Mouse (Mus musculus) MEL (cell line): ENCODE measurements at regions not wholly inside any gene's neighbourhood (a gene's known extent, or its start where the extent isn't known, plus 50 kb on each side); places are given as distances from the start of the nearest gene placed in this dataset.
"Not testable (repeated sequence)": the region's sequence is repeated elsewhere in the genome, so short reads cannot be mapped to it uniquely, and the experiment has no call there.

ENCODE experiments used
- DNase-seq: peaks from one replicate; pipeline ENCODE4 v3.0.0; 2011; ENCODE audit warnings: low read depth, low spot score
- H3K27ac ChIP-seq: 2 replicates; pipeline ENCODE4 v1.5.1; 2012; ENCODE audit warnings: low read depth, mild to moderate bottlenecking, control low read depth, low read length, moderate library complexity; ENCODE audit not compliant: control insufficient read depth
- H3K27me3 ChIP-seq, 2 experiments: fragments of 150-350 bp in 1 of 2; sonication (generic) in 1 of 2; 2 replicates each; pipeline ENCODE4 v1.6.1; 2012; ENCODE audit warnings: low read length in 2 of 2, mild to moderate bottlenecking in 2 of 2, improper control_type of control experiment in 1 of 2, moderate library complexity in 1 of 2; ENCODE audit not compliant: insufficient read depth in 2 of 2, control insufficient read depth in 1 of 2
- H3K36me3 ChIP-seq, 2 experiments: 2 replicates each; pipeline ENCODE4 v1.6.1; 2012 to 2014; ENCODE audit warnings: low read length in 2 of 2, improper control_type of control experiment in 1 of 2, inconsistent platforms in 1 of 2, mild to moderate bottlenecking in 1 of 2; ENCODE audit not compliant: insufficient read depth in 2 of 2, control insufficient read depth in 1 of 2
- H3K4me1 ChIP-seq, 2 experiments: fragments of 150-350 bp in 1 of 2; sonication (generic) in 1 of 2; 2 replicates each; pipeline ENCODE4 v1.6.1; 2012; ENCODE audit warnings: low read length in 2 of 2, improper control_type of control experiment in 1 of 2, mild to moderate bottlenecking in 1 of 2; ENCODE audit not compliant: insufficient read depth in 2 of 2, control insufficient read depth in 1 of 2
- H3K4me3 ChIP-seq, 2 experiments: fragments of 150-350 bp in 1 of 2; sonication (generic) in 1 of 2; 2 replicates each; pipeline ENCODE4 v1.5.1; 2012; ENCODE audit warnings: low read depth in 2 of 2, low read length in 2 of 2, mild to moderate bottlenecking in 2 of 2, moderate library complexity in 2 of 2, control low read depth in 1 of 2, improper control_type of control experiment in 1 of 2; ENCODE audit not compliant: control insufficient read depth in 1 of 2, insufficient read depth in 1 of 2
- H3K79me2 ChIP-seq: 2 replicates; pipeline ENCODE4 v1.6.1; 2012; ENCODE audit warnings: mild to moderate bottlenecking, low read length, moderate library complexity; ENCODE audit not compliant: control insufficient read depth, poor library complexity, insufficient read depth
- H3K9ac ChIP-seq: 2 replicates; pipeline ENCODE4 v1.6.1; 2012; ENCODE audit warnings: low read depth, mild to moderate bottlenecking, control low read depth, low read length, moderate library complexity; ENCODE audit not compliant: control insufficient read depth, poor library complexity, severe bottlenecking
- H3K9me3 ChIP-seq: fragments of 150-350 bp; sonication (generic); replicated peaks from 2 replicates; pipeline ENCODE4 v1.6.1; 2012; ENCODE audit warnings: mild to moderate bottlenecking, low read length, improper control_type of control experiment, moderate library complexity; ENCODE audit not compliant: insufficient read depth
- CTCF ChIP-seq, 3 experiments: IDR thresholded peaks in 2 of 3; conservative IDR thresholded peaks in 1 of 3; 2 replicates each; pipeline ENCODE4 v1.5.1; 2011 to 2012; ENCODE audit warnings: low read length in 3 of 3, low read depth in 2 of 3, mild to moderate bottlenecking in 2 of 3, improper control_type of control experiment in 1 of 3, inconsistent platforms in 1 of 3, mixed read lengths in 1 of 3, moderate library complexity in 1 of 3; ENCODE audit not compliant: control insufficient read depth in 1 of 3, insufficient read depth in 1 of 3, poor library complexity in 1 of 3, severe bottlenecking in 1 of 3
- E2F4 ChIP-seq: IDR thresholded peaks from 2 replicates; pipeline ENCODE4 v1.6.1; 2011; ENCODE audit warnings: low read depth, low read length, improper control_type of control experiment, borderline replicate concordance
- ETS1 ChIP-seq: IDR thresholded peaks from 2 replicates; pipeline ENCODE4 v1.6.1; 2012; ENCODE audit warnings: low read depth, mild to moderate bottlenecking, inconsistent platforms, low read length, improper control_type of control experiment, moderate library complexity
- GATA1 ChIP-seq: IDR thresholded peaks from 2 replicates; pipeline ENCODE4 v1.6.1; 2011; ENCODE audit warnings: low read depth, low read length, improper control_type of control experiment
- JUND ChIP-seq: IDR thresholded peaks from 2 replicates; pipeline ENCODE4 v1.6.1; 2011; ENCODE audit warnings: low read depth, mild to moderate bottlenecking, improper control_type of control experiment, low read length
- MAX ChIP-seq: IDR thresholded peaks from 2 replicates; pipeline ENCODE4 v1.6.1; 2011; ENCODE audit warnings: low read length, improper control_type of control experiment
- MEF2A ChIP-seq: IDR thresholded peaks from 2 replicates; pipeline ENCODE4 v1.6.1; 2014; ENCODE audit warnings: low read depth, mild to moderate bottlenecking, inconsistent platforms, low read length, improper control_type of control experiment; ENCODE audit not compliant: poor library complexity, insufficient replicate concordance, severe bottlenecking; ENCODE audit errors: extremely low read depth
- MYB ChIP-seq: IDR thresholded peaks from 2 replicates; pipeline ENCODE4 v1.6.1; 2011; ENCODE audit warnings: mild to moderate bottlenecking, low read depth, low read length, improper control_type of control experiment
- NELFE ChIP-seq: IDR thresholded peaks from 2 replicates; pipeline ENCODE4 v1.6.1; 2011; ENCODE audit warnings: low read depth, low read length, improper control_type of control experiment
- POLR2A ChIP-seq, 2 experiments: IDR thresholded peaks; 2 replicates each; pipeline ENCODE4 v1.6.1; 2011 to 2012; ENCODE audit warnings: low read length in 2 of 2, mild to moderate bottlenecking in 2 of 2, control low read depth in 1 of 2, improper control_type of control experiment in 1 of 2, low read depth in 1 of 2, moderate library complexity in 1 of 2; ENCODE audit not compliant: control insufficient read depth in 1 of 2, insufficient read depth in 1 of 2, poor library complexity in 1 of 2
- POLR2AphosphoS5 ChIP-seq: IDR thresholded peaks from 2 replicates; pipeline ENCODE4 v1.6.1; 2012; ENCODE audit warnings: low read depth, borderline replicate concordance, mild to moderate bottlenecking, inconsistent platforms, low read length, moderate library complexity, mixed read lengths
- RAD21 ChIP-seq: IDR thresholded peaks from 2 replicates; pipeline ENCODE4 v1.6.1; 2011; ENCODE audit warnings: mild to moderate bottlenecking, low read depth, low read length, improper control_type of control experiment
- RCOR1 ChIP-seq: IDR thresholded peaks from 2 replicates; pipeline ENCODE4 v1.6.1; 2012; ENCODE audit warnings: low read depth, mild to moderate bottlenecking, inconsistent platforms, low read length, improper control_type of control experiment
- SMC3 ChIP-seq: IDR thresholded peaks from 2 replicates; pipeline ENCODE4 v1.6.1; 2011; ENCODE audit warnings: low read depth, low read length, improper control_type of control experiment
- TAL1 ChIP-seq: IDR thresholded peaks from 2 replicates; pipeline ENCODE4 v1.6.1; 2012; ENCODE audit warnings: mild to moderate bottlenecking, inconsistent platforms, low read length, moderate library complexity, mixed read lengths
- TBP ChIP-seq: IDR thresholded peaks from 2 replicates; pipeline ENCODE4 v1.8.0; 2011; ENCODE audit warnings: low read depth, low read length, improper control_type of control experiment
- UBTF ChIP-seq: IDR thresholded peaks from 2 replicates; pipeline ENCODE4 v1.6.1; 2012; ENCODE audit warnings: low read depth, mild to moderate bottlenecking, inconsistent platforms, low read length, improper control_type of control experiment, moderate library complexity, borderline replicate concordance; ENCODE audit not compliant: insufficient read depth
- USF1 ChIP-seq: IDR thresholded peaks from 2 replicates; pipeline ENCODE4 v1.6.1; 2014; ENCODE audit warnings: low read depth, mild to moderate bottlenecking, inconsistent platforms, low read length, improper control_type of control experiment, moderate library complexity
- USF2 ChIP-seq, 2 experiments: IDR thresholded peaks; 2 replicates each; pipeline ENCODE4 v1.6.1; 2011 to 2012; ENCODE audit warnings: improper control_type of control experiment in 2 of 2, low read length in 2 of 2, borderline replicate concordance in 1 of 2, inconsistent platforms in 1 of 2, low read depth in 1 of 2, mild to moderate bottlenecking in 1 of 2; ENCODE audit not compliant: insufficient read depth in 1 of 2
- ZMIZ1 ChIP-seq: IDR thresholded peaks from 2 replicates; pipeline ENCODE4 v1.6.1; 2012; ENCODE audit warnings: low read depth, mild to moderate bottlenecking, inconsistent platforms, low read length, improper control_type of control experiment, moderate library complexity
- ZNF384 ChIP-seq: IDR thresholded peaks from 2 replicates; pipeline ENCODE4 v1.6.1; 2012; ENCODE audit warnings: low read depth, mild to moderate bottlenecking, inconsistent platforms, low read length, improper control_type of control experiment

GRCm38 (mm10) chr4:61998366-61998765 is 55.6 kb downstream of the Mup20 start:
- no peaks in the 10 kb centered on the region for H3K36me3 ChIP-seq
- no peaks in the 10 kb centered on the region for H3K9me3 ChIP-seq
- H3K4me3 ChIP-seq, result no peak overlapping the region
- H3K9ac ChIP-seq, result no peak overlapping the region
- DNase-seq, result peak; percentile 17
- H3K27ac ChIP-seq, result no peak overlapping the region
- no peak for TF ChIP-seq POLR2AphosphoS5
- no peak for TF ChIP-seq UBTF
- no peak for TF ChIP-seq MYB
- TF ChIP-seq ZNF384, result peak; percentile 40; the same call in 1 of the 2 replicates
- TF ChIP-seq E2F4, result no peak
- TF ChIP-seq TAL1, result no peak
- no peak for TF ChIP-seq SMC3
- peak; percentile 37 to 64 (median 48) for TF ChIP-seq CTCF (IDR thresholded peaks at IDR 0.05 in 2 of 3, conservative IDR thresholded peaks at IDR 0.05 in 1 of 3; ENCODE audit: control insufficient read depth in 1 of 3, insufficient read depth in 1 of 3, low read depth in 2 of 3, low read length in 3 of 3, poor library complexity in 1 of 3, severe bottlenecking in 1 of 3)
- no peak for TF ChIP-seq USF1
- TF ChIP-seq ETS1, result no peak
- no peak for TF ChIP-seq GATA1
- no peak for TF ChIP-seq TBP
- TF ChIP-seq RAD21, result peak; percentile 26
- TF ChIP-seq, all 39 proteins: peak for 3
- Histone ChIP-seq H3K79me2 (no peaks in the 10 kb centered on the region), H3K4me1 (no peaks in the 10 kb centered on the region), H3K27me3 (no peaks in the 10 kb centered on the region)

- not testable (repeated sequence) for DNase-seq, H3K9ac ChIP-seq, H3K4me1 ChIP-seq, H3K9me3 ChIP-seq, H3K36me3 ChIP-seq, H3K79me2 ChIP-seq, H3K27ac ChIP-seq, H3K27me3 ChIP-seq, H3K4me3 ChIP-seq
Observed at GRCm38 (mm10) chr4:61989941-61990340, 64.0 kb downstream of the Mup20 start.

- H3K4me3 ChIP-seq, result no peak overlapping the region
- no peaks in the 10 kb centered on the region for H3K27me3 ChIP-seq
- no peaks in the 10 kb centered on the region for H3K9me3 ChIP-seq
- no peaks in the 10 kb centered on the region for H3K4me1 ChIP-seq
- TF ChIP-seq USF1, result no peak
- no peak for TF ChIP-seq POLR2A (IDR thresholded peaks at IDR 0.05; ENCODE audit: control insufficient read depth in 1 of 2, insufficient read depth in 1 of 2, low read depth in 1 of 2, low read length in 2 of 2, poor library complexity in 1 of 2)
- no peak for TF ChIP-seq ZNF384
- TF ChIP-seq USF2 (IDR thresholded peaks at IDR 0.05; ENCODE audit: borderline replicate concordance in 1 of 2, insufficient read depth in 1 of 2, low read depth in 1 of 2, low read length in 2 of 2), result no peak
- TF ChIP-seq SMC3, result no peak
- TF ChIP-seq RCOR1, result no peak
- TF ChIP-seq MYB, result no peak
- TF ChIP-seq TBP, result no peak
- no peak for TF ChIP-seq ZMIZ1
- TF ChIP-seq NELFE, result no peak
- TF ChIP-seq POLR2AphosphoS5, result no peak
- TF ChIP-seq UBTF, result no peak
- no peak for TF ChIP-seq MAX
- TF ChIP-seq MEF2A, result no peak
- no peak for TF ChIP-seq JUND
- no peak for TF ChIP-seq RAD21
- no peak for TF ChIP-seq E2F4
- no peak for DNase-seq
- H3K36me3 ChIP-seq, result no peaks in the 10 kb centered on the region
- no peak overlapping the region for H3K27ac ChIP-seq
- H3K9ac ChIP-seq, result no peak overlapping the region
- H3K79me2 ChIP-seq, result no peaks in the 10 kb centered on the region
Observed at GRCm38 (mm10) chr4:61976159-61976558, 77.8 kb downstream of the Mup20 start.
